Mouse (Mus musculus) CH12.LX (cell line): ENCODE measurements around the gene Zbed4. TPM values are rescaled to one million over a fixed set of nuclear protein-coding genes. Genes with fewer than 3 reads are reported as not detected.

ENCODE experiments used
- DNase-seq: peaks from one replicate; pipeline ENCODE4 v3.0.0-alpha.2; 2013; ENCODE audit errors: extremely low read depth
- H3K27ac ChIP-seq: 2 replicates; pipeline ENCODE4 v1.5.1; 2012; ENCODE audit warnings: low read depth, mild to moderate bottlenecking, control low read depth, moderate library complexity; ENCODE audit not compliant: insufficient read depth
- H3K27me3 ChIP-seq: replicated peaks from 2 replicates; pipeline ENCODE3; 2012; ENCODE audit warnings: inconsistent platforms
- H3K36me3 ChIP-seq, 2 experiments: replicated peaks in 1 of 2; 2 replicates each; pipeline versions ENCODE3 to v1.6.1; 2012; ENCODE audit warnings: inconsistent platforms in 1 of 2, low read length in 1 of 2, mild to moderate bottlenecking in 1 of 2, mixed read lengths in 1 of 2, moderate library complexity in 1 of 2; ENCODE audit not compliant: control insufficient read depth in 1 of 2, insufficient read depth in 1 of 2
- H3K4me1 ChIP-seq, 2 experiments: 2 replicates each; pipeline ENCODE4 v1.6.1; 2012; ENCODE audit warnings: inconsistent platforms in 1 of 2, moderate library complexity in 1 of 2; ENCODE audit not compliant: insufficient read depth in 2 of 2, control insufficient read depth in 1 of 2
- H3K4me2 ChIP-seq: 2 replicates; pipeline ENCODE4 v1.6.1; 2012; ENCODE audit warnings: low read depth, mild to moderate bottlenecking, control low read depth; ENCODE audit not compliant: poor library complexity, insufficient read depth, severe bottlenecking
- H3K4me3 ChIP-seq, 3 experiments: fragments of 150-350 bp in 1 of 3; sonication (generic) in 1 of 3; replicated peaks in 1 of 3; 2 replicates each; pipeline versions ENCODE3 to v1.5.1; 2011 to 2012; ENCODE audit warnings: low read depth in 2 of 3, low read length in 2 of 3, mild to moderate bottlenecking in 2 of 3, moderate library complexity in 2 of 3, control low read depth in 1 of 3, improper control_type of control experiment in 1 of 3, inconsistent platforms in 1 of 3, mixed read lengths in 1 of 3; ENCODE audit not compliant: poor library complexity in 1 of 3
- H3K79me2 ChIP-seq: replicated peaks from 2 replicates; pipeline ENCODE4 v1.6.1; 2012; ENCODE audit warnings: mild to moderate bottlenecking, moderate library complexity; ENCODE audit not compliant: control insufficient read depth, poor library complexity, insufficient read depth, severe bottlenecking; ENCODE audit errors: extremely low read depth
- H3K9ac ChIP-seq: 2 replicates; pipeline ENCODE4 v1.6.1; 2012; ENCODE audit warnings: low read depth, mild to moderate bottlenecking, control low read depth, moderate library complexity; ENCODE audit not compliant: insufficient read depth
- H3K9me3 ChIP-seq: replicated peaks from 2 replicates; pipeline ENCODE3; 2012; ENCODE audit warnings: low read length, inconsistent platforms, mixed read lengths
- BHLHE40 ChIP-seq: IDR thresholded peaks from 2 replicates; pipeline ENCODE4 v1.6.1; 2011; ENCODE audit warnings: mild to moderate bottlenecking, low read depth, low read length, improper control_type of control experiment
- CHD2 ChIP-seq: IDR thresholded peaks from 2 replicates; pipeline ENCODE4 v1.6.1; 2011; ENCODE audit warnings: low read length, improper control_type of control experiment
- E2F4 ChIP-seq: IDR thresholded peaks from 2 replicates; pipeline ENCODE4 v1.6.1; 2011; ENCODE audit warnings: low read depth, low read length, improper control_type of control experiment; ENCODE audit not compliant: insufficient replicate concordance
- ELF1 ChIP-seq: IDR thresholded peaks from 2 replicates; pipeline ENCODE4 v1.6.1; 2014; ENCODE audit warnings: low read depth, mild to moderate bottlenecking, inconsistent platforms, low read length, improper control_type of control experiment
- EP300 ChIP-seq: IDR thresholded peaks from 2 replicates; pipeline ENCODE4 v1.6.1; 2011; ENCODE audit warnings: low read length, improper control_type of control experiment
- ETS1 ChIP-seq: conservative IDR thresholded peaks from 2 replicates; pipeline ENCODE4 v1.6.1; 2012; ENCODE audit warnings: low read depth, mild to moderate bottlenecking, inconsistent platforms, low read length, improper control_type of control experiment, moderate library complexity
- GABPA ChIP-seq: IDR thresholded peaks from 2 replicates; pipeline ENCODE4 v1.6.1; 2012; ENCODE audit warnings: low read depth, low read length, improper control_type of control experiment, inconsistent platforms; ENCODE audit not compliant: insufficient replicate concordance
- HCFC1 ChIP-seq: IDR thresholded peaks from 2 replicates; pipeline ENCODE4 v1.6.1; 2012; ENCODE audit warnings: low read depth, mild to moderate bottlenecking, inconsistent platforms, low read length, improper control_type of control experiment
- IRF4 ChIP-seq: IDR thresholded peaks from 2 replicates; pipeline ENCODE4 v1.6.1; 2014; ENCODE audit warnings: low read depth, mild to moderate bottlenecking, inconsistent platforms, low read length, improper control_type of control experiment
- JUN ChIP-seq: IDR thresholded peaks from 2 replicates; pipeline ENCODE4 v1.6.1; 2011; ENCODE audit warnings: low read depth, mild to moderate bottlenecking, low read length, improper control_type of control experiment, moderate library complexity; ENCODE audit not compliant: insufficient read depth
- JUND ChIP-seq: conservative IDR thresholded peaks from 2 replicates; pipeline ENCODE4 v1.6.1; 2011; ENCODE audit warnings: low read depth, low read length, improper control_type of control experiment
- KAT2A ChIP-seq: IDR thresholded peaks from 2 replicates; pipeline ENCODE4 v1.6.1; 2012; ENCODE audit warnings: low read length, improper control_type of control experiment, inconsistent platforms; ENCODE audit not compliant: insufficient replicate concordance
- MAFK ChIP-seq: IDR thresholded peaks from 2 replicates; pipeline ENCODE4 v1.6.1; 2011; ENCODE audit warnings: low read length, improper control_type of control experiment; ENCODE audit not compliant: insufficient replicate concordance
- MAX ChIP-seq: IDR thresholded peaks from 2 replicates; pipeline ENCODE4 v1.6.1; 2011; ENCODE audit warnings: low read length, improper control_type of control experiment
- MEF2A ChIP-seq: IDR thresholded peaks from 2 replicates; pipeline ENCODE4 v1.6.1; 2014; ENCODE audit warnings: low read depth, mild to moderate bottlenecking, inconsistent platforms, low read length, improper control_type of control experiment, borderline replicate concordance
- MXI1 ChIP-seq: IDR thresholded peaks from 2 replicates; pipeline ENCODE4 v1.6.1; 2011; ENCODE audit warnings: mild to moderate bottlenecking, low read depth, low read length, improper control_type of control experiment
- NELFE ChIP-seq: IDR thresholded peaks from 2 replicates; pipeline ENCODE4 v1.6.1; 2011; ENCODE audit warnings: low read depth, low read length, improper control_type of control experiment
- NRF1 ChIP-seq: IDR thresholded peaks from 2 replicates; pipeline ENCODE4 v1.6.1; 2014; ENCODE audit warnings: low read depth, mild to moderate bottlenecking, inconsistent platforms, low read length, improper control_type of control experiment, moderate library complexity
- PAX5 ChIP-seq: IDR thresholded peaks from 2 replicates; pipeline ENCODE4 v1.6.1; 2012; ENCODE audit warnings: low read length, inconsistent platforms, mixed read lengths
- POLR2A ChIP-seq: IDR thresholded peaks from 2 replicates; pipeline ENCODE4 v1.6.1; 2011; ENCODE audit warnings: low read depth, mild to moderate bottlenecking, improper control_type of control experiment, low read length
- RAD21 ChIP-seq: IDR thresholded peaks from 2 replicates; pipeline ENCODE4 v1.6.1; 2011; ENCODE audit warnings: low read depth, mild to moderate bottlenecking, low read length, improper control_type of control experiment, moderate library complexity
- SIN3A ChIP-seq: IDR thresholded peaks from 2 replicates; pipeline ENCODE4 v1.6.1; 2012; ENCODE audit warnings: low read length, improper control_type of control experiment, inconsistent platforms
- TCF12 ChIP-seq: IDR thresholded peaks from 2 replicates; pipeline ENCODE4 v1.6.1; 2014; ENCODE audit warnings: low read depth, mild to moderate bottlenecking, inconsistent platforms, low read length, improper control_type of control experiment
- USF1 ChIP-seq: IDR thresholded peaks from 2 replicates; pipeline ENCODE4 v1.6.1; 2014; ENCODE audit warnings: low read depth, mild to moderate bottlenecking, inconsistent platforms, low read length, improper control_type of control experiment
- ZMIZ1 ChIP-seq: IDR thresholded peaks from 2 replicates; pipeline ENCODE4 v1.6.1; 2012; ENCODE audit warnings: low read depth, mild to moderate bottlenecking, inconsistent platforms, low read length, improper control_type of control experiment
- dilution Hi-C: fragments of 300-500 bp; cut with MboI; formaldehyde crosslinking; loops from 2 replicates; pipeline ENCODE4 v1.14.3; 2020; ENCODE audit warnings: low sequenced_read_pairs; ENCODE audit not compliant: extremely low pct_unique_long_range_greater_than_20kb, extremely low pct_ligation_motif_present
- in situ Hi-C: fragments of 300-500 bp; cut with MboI; formaldehyde crosslinking; loops from 3 replicates; pipeline ENCODE4 v1.14.3; 2019; ENCODE audit warnings: low sequenced_read_pairs, low pct_ligation_motif_present, low pct_unique_long_range_greater_than_20kb, mixed read lengths
- polyA plus RNA-seq: library from polyadenylated mRNA; unstranded; fragments of >175 nt; gene quantifications from 2 replicates; pipeline ENCODE4 v1.2.1, GENCODE M21; 2012; ENCODE audit warnings: low read depth; ENCODE audit not compliant: insufficient read length
- total RNA-seq, 2 experiments: library from RNA; depleted of rRNA; stranded (reverse); fragments of 300-350 nt in 1 of 2; fragments of >200 nt in 1 of 2; gene quantifications; 2 replicates each; pipeline ENCODE4 v1.2.3; 2012 to 2014

Zbed4 gene
- total and polyA plus RNA-seq, 3 experiments: 11.0 to 16.7 (median 13.8) TPM

DNA sequence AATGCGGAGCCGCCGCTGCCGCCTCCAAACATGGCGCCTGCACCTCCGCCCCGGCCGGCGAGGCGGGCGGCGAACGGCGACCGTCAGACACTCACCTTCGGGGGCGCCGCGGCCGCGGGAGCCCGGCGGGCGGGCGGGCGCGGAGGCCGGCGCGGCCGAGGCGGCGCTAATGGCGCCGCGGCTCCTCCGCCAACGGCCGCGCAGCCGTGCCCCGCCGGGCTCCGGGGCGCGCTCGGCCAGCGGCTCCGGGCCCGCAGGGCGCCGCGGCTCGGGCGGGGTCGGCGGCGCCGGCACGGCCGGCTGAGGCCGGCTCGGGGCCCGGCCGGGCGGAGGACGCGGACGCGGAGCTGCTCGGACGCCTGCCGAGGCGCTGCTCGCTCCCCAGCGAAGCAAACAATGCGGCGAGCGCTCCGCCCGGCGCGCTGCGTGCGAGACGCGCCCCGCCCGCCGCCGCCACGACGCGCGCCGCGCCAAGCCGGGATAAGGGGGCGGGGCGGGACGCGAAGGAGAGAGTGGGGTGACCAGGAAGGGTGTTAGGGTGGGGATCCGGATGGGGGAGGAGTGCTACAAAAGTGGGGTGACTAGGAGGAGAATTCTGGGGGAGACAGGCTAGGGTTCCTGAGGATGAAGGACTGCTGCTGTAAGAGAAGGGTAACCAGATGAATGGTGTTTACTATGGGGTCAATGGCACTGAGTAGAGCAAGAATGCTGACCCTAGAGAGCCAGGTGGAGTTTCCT is 17.5 kb upstream of the Zbed4 start, which contains the start of gene Brd1:
Gene Brd1, minus strand, starts transcription at position 400 of the 738 bp plus-strand sequence.
- Histone ChIP-seq H3K9me3 (no peaks in the 10 kb centered on the region), H3K79me2 (peaks cover 44% of the 10 kb centered on the region), H3K36me3 (peaks cover 13 to 27% of the 10 kb centered on the region in 2 experiments), H3K4me3 (peak within 1 kb of the TSS; percentile 83 to 98 (median 84)), H3K9ac (peak within 1 kb of the TSS; percentile 97), H3K27ac (peak within 1 kb of the TSS; percentile 19; the same call in 1 of the 2 replicates), H3K4me2 (peak within 1 kb of the TSS; percentile 86), H3K4me1 (peaks cover 10 to 30% of the 10 kb centered on the region in 2 experiments; a peak in 3 of 4 replicates), H3K27me3 (no peaks in the 10 kb centered on the region)
- DNase-seq: peak; percentile 45
- dilution Hi-C loops (no loop called here), in situ Hi-C loops (no loop called here)
- TF ChIP-seq IRF4: peak; percentile 30; the same call in 1 of the 2 replicates
- TF ChIP-seq EP300: no peak
- no peak for TF ChIP-seq PAX5
- no peak for TF ChIP-seq E2F4
- no peak for TF ChIP-seq KAT2A
- peak; percentile 72 for TF ChIP-seq POLR2A
- TF ChIP-seq NELFE: peak; percentile 63
- peak; percentile 51; the same call in 1 of the 2 replicates for TF ChIP-seq ZMIZ1
- TF ChIP-seq USF1: no peak
- peak; percentile 38; the same call in 1 of the 2 replicates for TF ChIP-seq MXI1
- peak; percentile 89 for TF ChIP-seq TCF12
- 0 out of 2 replicates have a peak, but pooled peaks have one; percentile 14 for TF ChIP-seq NRF1
- TF ChIP-seq HCFC1: peak; percentile 28; the same call in 1 of the 2 replicates
- TF ChIP-seq ELF1: peak; percentile 62; the same call in 1 of the 2 replicates
- 0 out of 2 replicates have a peak, but pooled peaks have one; percentile 24 for TF ChIP-seq SIN3A
- TF ChIP-seq ETS1: no peak
- no peak for TF ChIP-seq JUND
- no peak for TF ChIP-seq CHD2
- TF ChIP-seq, all 38 proteins: peak for 10

DNA sequence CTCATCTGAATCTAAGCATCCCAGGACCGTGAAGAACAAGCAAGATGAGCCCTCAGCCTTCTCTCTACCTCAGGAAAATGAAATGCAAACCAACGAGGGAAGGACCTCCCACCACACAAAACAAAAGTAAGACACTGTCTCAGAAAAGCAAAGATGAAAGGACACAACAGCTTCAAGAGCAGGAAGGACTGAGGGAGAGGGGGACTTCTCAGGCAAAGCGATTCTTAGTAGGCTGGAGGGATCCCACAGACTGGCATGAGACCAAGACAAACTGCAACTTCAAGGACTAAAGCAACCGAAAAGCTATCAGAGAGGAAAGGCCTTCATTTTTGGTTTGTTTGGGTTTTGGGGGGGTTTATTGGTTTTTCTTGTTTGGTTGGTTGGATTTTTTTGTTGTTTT is 15.3 kb upstream of the Zbed4 start:
- no peaks in the 10 kb centered on the region for H3K27me3 ChIP-seq
- no peak for DNase-seq
- H3K4me1 ChIP-seq: peaks cover 9 to 26% of the 10 kb centered on the region in 2 experiments; a peak in 3 of 4 replicates
- no peak overlapping the region for H3K4me2 ChIP-seq
- peaks cover 26% of the 10 kb centered on the region for H3K79me2 ChIP-seq
- no peak overlapping the region for H3K9ac ChIP-seq
- H3K9me3 ChIP-seq: no peaks in the 10 kb centered on the region
- H3K4me3 ChIP-seq: no peak overlapping the region
- in situ Hi-C loops (no loop called here), dilution Hi-C loops (no loop called here)
- no peak for TF ChIP-seq RAD21
- no peak for TF ChIP-seq HCFC1
- no peak for TF ChIP-seq MAFK
- no peak for TF ChIP-seq ZMIZ1
- TF ChIP-seq MEF2A: no peak
- TF ChIP-seq ETS1: no peak
- no peak for TF ChIP-seq POLR2A
- no peak for TF ChIP-seq EP300
- no peak for TF ChIP-seq JUN
- TF ChIP-seq BHLHE40: no peak
- no peak for TF ChIP-seq GABPA
- no peak for TF ChIP-seq MAX
- no peak overlapping the region for H3K27ac ChIP-seq
- H3K36me3 ChIP-seq: peaks cover 0 to 5% of the 10 kb centered on the region in 2 experiments
